Mouse (Mus musculus): Measurements from ENCODE around the gene Notch2. TPM values are rescaled to one million over a fixed set of nuclear protein-coding genes. Genes with fewer than 3 reads are reported as not detected.

Gene Notch2
- total and polyA plus RNA-seq, 3 experiments = 3.3 to 11.3 (median 11.1) TPM

DNA sequence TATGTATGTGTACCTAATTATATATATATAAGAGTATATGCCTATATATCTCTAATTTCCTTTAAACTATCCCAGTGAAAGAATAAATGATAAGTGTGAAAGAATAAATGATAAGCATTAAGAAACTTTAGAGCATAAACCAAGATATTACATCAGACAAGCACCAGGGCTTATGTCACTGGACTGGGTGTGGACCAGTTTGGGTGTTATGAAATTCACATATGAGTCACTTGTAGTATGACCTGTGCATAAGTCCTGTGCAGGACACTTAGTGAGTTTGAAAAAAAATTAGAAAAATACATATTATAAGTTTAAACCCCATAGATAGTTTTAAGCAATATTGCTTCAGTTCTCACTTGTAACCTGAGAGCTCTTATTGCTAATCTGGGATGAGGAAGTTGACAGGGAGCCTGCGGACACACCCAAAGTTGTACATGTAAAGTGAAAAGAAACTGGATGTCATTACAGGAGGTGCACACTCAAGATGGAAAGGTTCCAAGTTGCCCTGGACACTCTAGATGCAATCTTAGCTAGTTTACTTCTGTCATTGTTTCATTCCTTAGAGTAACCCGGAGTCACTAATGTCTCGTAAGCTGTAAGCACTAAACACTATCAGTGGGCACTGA is 19.3 kb upstream of the Notch2 start:
- H3K4me2 ChIP-seq (ENCODE audit: insufficient read depth, low read depth, poor library complexity, severe bottlenecking) = no peak overlapping the region
- dilution Hi-C loops (cut with MboI; ENCODE audit: extremely low pct_ligation_motif_present, extremely low pct_unique_long_range_greater_than_20kb, low sequenced_read_pairs) = no loop called here

DNA sequence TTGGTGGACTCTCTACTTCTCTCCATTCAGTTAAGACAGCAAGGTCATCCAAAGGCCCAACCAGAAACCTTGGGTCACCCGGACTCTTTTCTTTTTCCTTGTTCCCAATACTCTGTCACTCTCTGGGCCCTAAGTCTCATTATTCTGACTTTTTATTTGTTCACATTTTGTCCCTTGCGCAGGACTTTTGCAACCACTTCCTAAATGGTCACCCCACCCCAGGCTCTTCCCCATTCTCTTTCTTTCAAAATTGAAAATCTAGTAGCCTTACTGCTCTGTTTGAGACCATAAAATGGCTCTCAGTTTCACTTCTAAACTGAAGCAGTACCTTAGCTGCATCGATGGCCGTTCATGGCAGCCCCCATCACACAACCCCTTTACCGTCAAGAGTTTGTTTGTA is 18.5 kb upstream of the Notch2 start:
- TF ChIP-seq ZNF384 (IDR thresholded peaks at IDR 0.05; ENCODE audit: low read depth, low read length) = no peak
- TF ChIP-seq MEF2A (IDR thresholded peaks at IDR 0.05; ENCODE audit: borderline replicate concordance, low read depth, low read length) = no peak
- TF ChIP-seq EP300 (IDR thresholded peaks at IDR 0.05; ENCODE audit: low read length) = no peak
- no peak for TF ChIP-seq ZKSCAN1 (IDR thresholded peaks at IDR 0.05; ENCODE audit: borderline replicate concordance, low read depth, low read length)
- no peak for TF ChIP-seq JUND (conservative IDR thresholded peaks at IDR 0.05; ENCODE audit: low read depth, low read length)
- no peak for TF ChIP-seq CHD2 (IDR thresholded peaks at IDR 0.05; ENCODE audit: low read length)
- TF ChIP-seq GABPA (IDR thresholded peaks at IDR 0.05; ENCODE audit: insufficient replicate concordance, low read depth, low read length) = no peak
- no peak for TF ChIP-seq MAFK (IDR thresholded peaks at IDR 0.05; ENCODE audit: insufficient replicate concordance, low read length)
- no peak for TF ChIP-seq PAX5 (IDR thresholded peaks at IDR 0.05; ENCODE audit: low read length)
- no peak for TF ChIP-seq MAZ (IDR thresholded peaks at IDR 0.05; ENCODE audit: low read depth, low read length)
- TF ChIP-seq E2F4 (IDR thresholded peaks at IDR 0.05; ENCODE audit: insufficient replicate concordance, low read depth, low read length) = no peak
- TF ChIP-seq HCFC1 (IDR thresholded peaks at IDR 0.05; ENCODE audit: low read depth, low read length) = no peak
- no peak for TF ChIP-seq USF2 (conservative IDR thresholded peaks at IDR 0.05; ENCODE audit: low read depth, low read length)
- TF ChIP-seq ZC3H11A (IDR thresholded peaks at IDR 0.05; ENCODE audit: low read depth, low read length) = no peak
- TF ChIP-seq MXI1 (IDR thresholded peaks at IDR 0.05; ENCODE audit: low read depth, low read length) = no peak
- no peak for TF ChIP-seq SIN3A (IDR thresholded peaks at IDR 0.05; ENCODE audit: low read length)
- TF ChIP-seq UBTF (IDR thresholded peaks at IDR 0.05; ENCODE audit: low read depth, low read length) = no peak
- no peak overlapping the region for H3K4me3 ChIP-seq (replicated peaks in 1 of 3; ENCODE audit: low read depth in 2 of 3, low read length in 2 of 3, poor library complexity in 1 of 3)
- H3K9me3 ChIP-seq (replicated peaks; ENCODE audit: low read length) = no peaks in the 10 kb centered on the region
- H3K4me2 ChIP-seq (ENCODE audit: insufficient read depth, low read depth, poor library complexity, severe bottlenecking) = no peak overlapping the region
- in situ Hi-C loops (cut with MboI; ENCODE audit: low pct_ligation_motif_present, low pct_unique_long_range_greater_than_20kb, low sequenced_read_pairs) (no loop called here), dilution Hi-C loops (cut with MboI; ENCODE audit: extremely low pct_ligation_motif_present, extremely low pct_unique_long_range_greater_than_20kb, low sequenced_read_pairs) (no loop called here)
- no peak overlapping the region for H3K27ac ChIP-seq (ENCODE audit: insufficient read depth, low read depth)
- H3K4me1 ChIP-seq (ENCODE audit: control insufficient read depth in 1 of 2, insufficient read depth in 2 of 2) = peaks cover 4 to 36% of the 10 kb centered on the region in 2 experiments
- no peak for DNase-seq (ENCODE audit: extremely low read depth)
- no peaks in the 10 kb centered on the region for H3K27me3 ChIP-seq (replicated peaks)
- no peaks in the 10 kb centered on the region for H3K36me3 ChIP-seq (replicated peaks in 1 of 2; ENCODE audit: control insufficient read depth in 1 of 2, insufficient read depth in 1 of 2, low read length in 1 of 2)
- no peaks in the 10 kb centered on the region for H3K79me2 ChIP-seq (replicated peaks; ENCODE audit: control insufficient read depth, extremely low read depth, insufficient read depth, poor library complexity, severe bottlenecking)
- no peak overlapping the region for H3K9ac ChIP-seq (ENCODE audit: insufficient read depth, low read depth)

More for the DNA sequence above, 19.3 kb upstream of the Notch2 start:
- Histone ChIP-seq H3K27me3 (replicated peaks) (no peaks in the 10 kb centered on the region), H3K79me2 (replicated peaks; ENCODE audit: control insufficient read depth, extremely low read depth, insufficient read depth, poor library complexity, severe bottlenecking) (no peaks in the 10 kb centered on the region), H3K4me1 (ENCODE audit: control insufficient read depth in 1 of 2, insufficient read depth in 2 of 2) (peaks cover 4 to 37% of the 10 kb centered on the region in 2 experiments), H3K9me3 (replicated peaks; ENCODE audit: low read length) (no peaks in the 10 kb centered on the region), H3K27ac (ENCODE audit: insufficient read depth, low read depth) (no peak overlapping the region), H3K36me3 (replicated peaks in 1 of 2; ENCODE audit: control insufficient read depth in 1 of 2, insufficient read depth in 1 of 2, low read length in 1 of 2) (no peaks in the 10 kb centered on the region), H3K4me3 (replicated peaks in 1 of 3; ENCODE audit: low read depth in 2 of 3, low read length in 2 of 3, poor library complexity in 1 of 3) (no peak overlapping the region), H3K9ac (ENCODE audit: insufficient read depth, low read depth) (no peak overlapping the region)
- TF ChIP-seq BHLHE40 (IDR thresholded peaks at IDR 0.05; ENCODE audit: low read depth, low read length) (0 out of 2 replicates have a peak, but pooled peaks have one; percentile 22), MAFK (IDR thresholded peaks at IDR 0.05; ENCODE audit: insufficient replicate concordance, low read length) (no peak), TBP (conservative IDR thresholded peaks at IDR 0.05; ENCODE audit: low read depth, low read length) (no peak), JUN (IDR thresholded peaks at IDR 0.05; ENCODE audit: insufficient read depth, low read depth, low read length) (no peak), TCF12 (IDR thresholded peaks at IDR 0.05; ENCODE audit: low read depth, low read length) (no peak), POLR2AphosphoS2 (IDR thresholded peaks at IDR 0.05; ENCODE audit: low read depth, low read length) (no peak), CHD1 (IDR thresholded peaks at IDR 0.05; ENCODE audit: low read depth, low read length) (no peak), MAX (IDR thresholded peaks at IDR 0.05; ENCODE audit: low read length) (no peak)
- in situ Hi-C loops (cut with MboI; ENCODE audit: low pct_ligation_motif_present, low pct_unique_long_range_greater_than_20kb, low sequenced_read_pairs) = no loop called here
- DNase-seq (ENCODE audit: extremely low read depth) = no peak

Measured in CH12.LX (cell line).